Mouse (Mus musculus): ENCODE results near the gene Ldlrad1. TPM values are rescaled to one million over a fixed set of nuclear protein-coding genes. Genes with fewer than 3 reads are reported as not detected.

Gene Ldlrad1
- total and polyA plus RNA-seq, 2 experiments from 2014 or later = not detected

DNA sequence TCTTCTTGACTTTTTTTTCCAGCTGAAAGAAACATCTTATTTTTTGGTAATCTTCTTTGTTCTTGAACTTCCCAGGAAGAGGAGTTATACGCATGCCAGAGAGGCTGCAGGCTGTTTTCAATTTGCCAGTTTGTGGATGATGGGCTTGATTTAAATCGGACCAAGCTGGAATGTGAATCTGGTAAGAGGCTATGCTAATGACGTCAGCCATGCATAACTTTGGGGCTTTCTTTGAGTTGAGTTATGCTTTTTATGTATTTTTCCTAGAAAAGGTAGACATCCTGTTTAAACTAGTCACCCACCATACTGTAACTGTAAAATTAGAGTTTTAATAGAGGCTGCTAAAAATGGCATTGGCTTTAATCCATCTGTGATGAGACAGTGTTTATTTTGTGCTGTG, 23.3 kb upstream of the Ldlrad1 start:
- DNase-seq = no peak
- Histone ChIP-seq H3K27ac (ENCODE audit: low read depth, low read length) (no peak overlapping the region), H3K4me1 (ENCODE audit: insufficient read depth) (peaks cover 3% of the 10 kb centered on the region; the same call in 1 of the 2 replicates), H3K27me3 (ENCODE audit: insufficient read depth, low read length) (no peaks in the 10 kb centered on the region), H3K4me3 (ENCODE audit: low read depth, low read length) (no peak overlapping the region), H3K9me3 (ENCODE audit: low read length) (no peaks in the 10 kb centered on the region), H3K9ac (no peak overlapping the region), H3K4me2 (ENCODE audit: low read depth) (no peak overlapping the region), H3K36me3 (ENCODE audit: insufficient read depth) (peaks cover 38% of the 10 kb centered on the region)
- ATAC-seq = no peak
- TF ChIP-seq CTCF (IDR thresholded peaks at IDR 0.05; ENCODE audit: low read depth) = no peak
- 59% methylated on average over 3 of the region's 3 CpGs for WGBS

DNA sequence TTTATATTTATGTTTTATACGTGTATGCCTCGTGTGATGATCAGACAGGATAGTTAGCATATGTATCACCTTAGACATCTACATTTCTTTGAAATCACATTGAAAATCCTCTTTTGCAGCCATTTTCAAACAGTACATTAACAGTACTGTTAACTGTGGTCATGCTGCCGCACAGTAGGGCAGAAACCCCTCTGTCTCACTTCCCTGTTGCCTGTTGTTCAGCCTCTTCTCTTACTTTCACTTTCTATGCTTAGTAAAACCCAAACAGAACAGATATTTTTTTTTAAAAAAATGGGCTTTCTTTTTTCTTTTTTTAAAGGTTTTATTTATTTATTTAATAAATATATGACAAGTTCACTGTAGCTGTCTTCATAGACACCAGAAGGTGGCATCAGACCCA, 15.1 kb upstream of the Ldlrad1 start:
- ATAC-seq (no peak), DNase-seq (no peak)
- TF ChIP-seq CTCF (IDR thresholded peaks at IDR 0.05; ENCODE audit: low read depth) = no peak
- peaks cover 68% of the 10 kb centered on the region for H3K36me3 ChIP-seq (ENCODE audit: insufficient read depth)
- no peak overlapping the region for H3K4me2 ChIP-seq (ENCODE audit: low read depth)
- WGBS = 94% methylated on average over 3 of the region's 3 CpGs
- H3K9ac ChIP-seq = no peak overlapping the region
- no peaks in the 10 kb centered on the region for H3K9me3 ChIP-seq (ENCODE audit: low read length)
- no peak overlapping the region for H3K27ac ChIP-seq (ENCODE audit: low read depth, low read length)
- H3K4me3 ChIP-seq (ENCODE audit: low read depth, low read length) = no peak overlapping the region
- H3K27me3 ChIP-seq (ENCODE audit: insufficient read depth, low read length) = no peaks in the 10 kb centered on the region
- H3K4me1 ChIP-seq (ENCODE audit: insufficient read depth) = no peaks in the 10 kb centered on the region

DNA sequence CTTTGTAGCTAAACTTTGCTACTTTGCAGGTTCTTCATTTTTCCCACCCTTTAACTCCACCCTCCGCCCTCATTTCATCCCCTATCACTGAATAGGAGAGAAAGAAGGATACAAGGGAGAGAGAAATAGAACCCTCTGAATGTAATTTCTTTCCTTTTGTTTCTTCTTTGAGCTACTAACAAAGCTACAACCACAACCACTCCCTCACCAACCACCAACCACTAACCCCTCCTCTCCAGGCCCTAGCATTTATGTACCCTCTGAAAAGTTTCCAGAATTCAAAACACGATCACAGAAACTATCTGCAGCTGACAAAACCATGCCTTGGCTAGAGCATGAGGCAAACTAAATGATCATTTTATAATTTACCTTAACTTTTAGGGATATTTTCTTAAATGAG, 12.5 kb upstream of the Ldlrad1 start:
- no peak overlapping the region for H3K4me3 ChIP-seq (ENCODE audit: low read depth, low read length)
- no peak for DNase-seq
- no peak overlapping the region for H3K27ac ChIP-seq (ENCODE audit: low read depth, low read length)
- H3K4me2 ChIP-seq (ENCODE audit: low read depth) = no peak overlapping the region
- no peak overlapping the region for H3K9ac ChIP-seq
- no peaks in the 10 kb centered on the region for H3K4me1 ChIP-seq (ENCODE audit: insufficient read depth)
- H3K27me3 ChIP-seq (ENCODE audit: insufficient read depth, low read length) = no peaks in the 10 kb centered on the region
- no peaks in the 10 kb centered on the region for H3K9me3 ChIP-seq (ENCODE audit: low read length)
- 92% methylated on average over 2 of the region's 2 CpGs for WGBS
- no peak for TF ChIP-seq CTCF (IDR thresholded peaks at IDR 0.05; ENCODE audit: low read depth)
- ATAC-seq = no peak
- H3K36me3 ChIP-seq (ENCODE audit: insufficient read depth) = peaks cover 72% of the 10 kb centered on the region

GRCm38 (mm10) chr4:107198072-107198471, 10.9 kb upstream of the Ldlrad1 start:
- H3K4me3 ChIP-seq (ENCODE audit: low read depth, low read length) = no peak overlapping the region
- H3K9ac ChIP-seq = no peak overlapping the region
- no peaks in the 10 kb centered on the region for H3K27me3 ChIP-seq (ENCODE audit: insufficient read depth, low read length)
- no peak overlapping the region for H3K27ac ChIP-seq (ENCODE audit: low read depth, low read length)
- 93% methylated on average over 5 of the region's 5 CpGs for WGBS
- ATAC-seq (no peak), DNase-seq (no peak)
- TF ChIP-seq CTCF (IDR thresholded peaks at IDR 0.05; ENCODE audit: low read depth) = no peak
- no peak overlapping the region for H3K4me2 ChIP-seq (ENCODE audit: low read depth)
- H3K4me1 ChIP-seq (ENCODE audit: insufficient read depth) = no peaks in the 10 kb centered on the region
- H3K9me3 ChIP-seq (ENCODE audit: low read length) = no peaks in the 10 kb centered on the region
- peaks cover 82% of the 10 kb centered on the region for H3K36me3 ChIP-seq (ENCODE audit: insufficient read depth)

- DNase-seq (no peak), ATAC-seq (no peak)
- Histone ChIP-seq H3K36me3 (ENCODE audit: insufficient read depth) (peaks cover 87% of the 10 kb centered on the region), H3K4me2 (ENCODE audit: low read depth) (no peak overlapping the region), H3K9ac (no peak overlapping the region), H3K27ac (ENCODE audit: low read depth, low read length) (no peak overlapping the region), H3K9me3 (ENCODE audit: low read length) (no peaks in the 10 kb centered on the region), H3K4me1 (ENCODE audit: insufficient read depth) (no peaks in the 10 kb centered on the region), H3K27me3 (ENCODE audit: insufficient read depth, low read length) (no peaks in the 10 kb centered on the region), H3K4me3 (ENCODE audit: low read depth, low read length) (no peak overlapping the region)
- TF ChIP-seq CTCF (IDR thresholded peaks at IDR 0.05; ENCODE audit: low read depth) = no peak
- whole genome bisulfite sequencing = 92% methylated on average over 3 of the region's 3 CpGs
Observed at GRCm38 (mm10) chr4:107201779-107202178, 7.2 kb upstream of the Ldlrad1 start.

GRCm38 (mm10) chr4:107203001-107203400, 6.0 kb upstream of the Ldlrad1 start:
- no peak for TF ChIP-seq CTCF (IDR thresholded peaks at IDR 0.05; ENCODE audit: low read depth)
- H3K9me3 ChIP-seq (ENCODE audit: low read length) = no peaks in the 10 kb centered on the region
- H3K36me3 ChIP-seq (ENCODE audit: insufficient read depth) = peaks cover 81% of the 10 kb centered on the region
- no peaks in the 10 kb centered on the region for H3K4me1 ChIP-seq (ENCODE audit: insufficient read depth)
- H3K4me3 ChIP-seq (ENCODE audit: low read depth, low read length) = no peak overlapping the region
- H3K27me3 ChIP-seq (ENCODE audit: insufficient read depth, low read length) = no peaks in the 10 kb centered on the region
- no peak overlapping the region for H3K9ac ChIP-seq
- 88% methylated on average over 7 of the region's 7 CpGs for WGBS
- H3K4me2 ChIP-seq (ENCODE audit: low read depth) = no peak overlapping the region
- H3K27ac ChIP-seq (ENCODE audit: low read depth, low read length) = no peak overlapping the region
- ATAC-seq = no peak
- no peak for DNase-seq

- Histone ChIP-seq H3K27ac (ENCODE audit: low read depth, low read length) (no peak overlapping the region), H3K4me1 (ENCODE audit: insufficient read depth) (no peaks in the 10 kb centered on the region), H3K4me2 (ENCODE audit: low read depth) (no peak overlapping the region), H3K9me3 (ENCODE audit: low read length) (no peaks in the 10 kb centered on the region), H3K9ac (no peak overlapping the region), H3K36me3 (ENCODE audit: insufficient read depth) (peaks cover 50% of the 10 kb centered on the region), H3K27me3 (ENCODE audit: insufficient read depth, low read length) (no peaks in the 10 kb centered on the region), H3K4me3 (ENCODE audit: low read depth, low read length) (no peak overlapping the region)
- 100% methylated on average over 2 of the region's 2 CpGs for WGBS
- no peak for TF ChIP-seq CTCF (IDR thresholded peaks at IDR 0.05; ENCODE audit: low read depth)
- DNase-seq (no peak), ATAC-seq (no peak)
Observed at GRCm38 (mm10) chr4:107207016-107207415, 2.0 kb upstream of the Ldlrad1 start.

Data from forebrain, postnatal 0 days (tissue).